Mouse (Mus musculus) granulocyte monocyte progenitor cell, adult 5-6 weeks (primary cell): ENCODE results near the gene Cisd3. TPM values are rescaled to one million over a fixed set of nuclear protein-coding genes. Genes with fewer than 3 reads are reported as not detected.
A peak's percentile ranks its signal among the peaks of the same experiment; 100 is the strongest.

Experiments
- ATAC-seq: replicated peaks from 2 replicates; pipeline ENCODE4 v1.8.0; 2016; ENCODE audit warnings: mild to moderate bottlenecking, moderate TSS enrichment, inconsistent platforms; ENCODE audit not compliant: poor library complexity, severe bottlenecking
- total RNA-seq, 2 experiments: library from RNA; stranded (forward) in 1 of 2; stranded (reverse) in 1 of 2; fragments of 200-712, 200-1000 nt in 1 of 2; fragments of >200 nt in 1 of 2; fragmentation: Nextera tagmentation in 1 of 2; gene quantifications; 2 replicates each; pipeline ENCODE4 v1.2.3; 2014 to 2017

The Cisd3 gene
- total RNA-seq, 2 experiments from 2014 or later: 0.82 to 48.1 TPM

DNA sequence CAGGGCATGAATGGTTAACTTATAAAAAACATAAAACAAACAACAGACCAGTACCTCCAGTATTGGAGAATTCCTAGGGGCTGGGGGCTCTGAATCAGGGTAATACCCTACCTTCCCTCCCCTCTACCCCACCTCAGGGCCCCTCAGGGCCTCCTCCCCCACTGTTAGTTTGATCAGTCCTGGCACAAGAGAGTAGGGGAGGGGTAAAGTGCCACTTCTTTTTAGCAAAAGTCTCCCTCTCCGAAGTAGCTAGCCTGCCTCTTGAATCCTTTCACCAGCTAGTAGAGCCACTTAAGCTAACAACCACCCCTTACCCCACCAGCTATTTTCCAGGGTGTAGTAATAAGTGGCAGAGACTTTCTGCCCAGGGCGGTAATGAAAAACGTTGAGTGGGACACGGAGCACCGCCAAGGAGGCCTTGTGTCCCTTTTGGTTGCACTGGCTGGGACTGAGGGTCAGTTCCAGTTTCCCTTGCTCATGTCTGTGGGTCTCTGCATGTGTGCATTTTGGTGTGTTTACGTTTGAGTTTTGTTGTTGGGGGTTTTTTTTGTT is 3.0 kb upstream of the Cisd3 start:
- no peak for ATAC-seq

DNA sequence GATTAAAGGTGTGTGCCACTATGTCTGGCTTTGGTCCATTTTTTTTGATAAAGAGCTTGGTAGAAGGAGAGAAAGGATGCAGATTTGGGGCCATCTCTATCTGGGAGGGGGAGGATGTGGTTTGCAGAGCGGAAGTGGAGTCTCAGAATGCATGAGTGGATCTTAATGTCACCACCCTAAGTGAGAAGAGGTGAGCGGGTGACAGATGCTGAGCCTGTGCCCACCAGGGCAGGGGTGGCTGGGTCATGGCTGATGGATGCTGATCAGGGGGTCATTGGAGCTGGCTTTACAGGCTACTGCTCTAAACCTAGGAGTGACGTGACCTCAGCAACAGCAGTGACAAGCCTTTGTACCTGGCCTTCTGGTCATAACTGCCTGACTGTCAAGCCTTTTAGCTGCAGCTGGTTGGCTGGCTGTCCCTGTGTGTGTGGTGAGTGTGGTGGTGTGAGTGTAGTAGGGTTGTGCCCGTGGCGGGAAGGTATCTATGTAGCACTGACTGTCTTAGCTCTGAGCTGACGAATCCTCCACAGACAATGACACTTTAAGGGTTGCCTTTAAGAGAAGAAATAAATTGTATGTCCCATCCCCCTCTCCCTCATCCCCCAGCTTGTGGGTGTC is 1.5 kb upstream of the Cisd3 start:
- ATAC-seq: peak; percentile 35; the same call in 1 of the 2 replicates

DNA sequence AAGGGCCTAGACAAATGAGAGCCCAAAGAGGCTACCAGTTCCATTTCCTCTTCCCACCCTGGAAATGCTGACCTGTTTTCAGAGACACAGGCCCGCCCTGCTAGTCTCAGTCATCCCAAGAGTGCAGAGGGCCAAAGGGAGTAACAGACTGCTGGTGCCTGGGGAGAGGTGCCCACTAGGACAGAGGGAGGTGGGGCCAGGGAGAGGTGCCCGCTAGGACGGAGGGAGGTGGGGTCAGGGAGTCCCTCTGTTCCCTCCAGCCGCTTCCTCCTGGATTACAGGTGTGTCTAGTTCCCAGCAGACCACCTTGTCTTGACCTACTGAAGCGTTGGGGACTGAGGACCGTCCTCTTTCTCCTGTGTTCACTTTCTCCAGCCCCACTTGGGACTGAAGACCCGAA is 860 bp upstream of the Cisd3 start:
- ATAC-seq: no peak

DNA sequence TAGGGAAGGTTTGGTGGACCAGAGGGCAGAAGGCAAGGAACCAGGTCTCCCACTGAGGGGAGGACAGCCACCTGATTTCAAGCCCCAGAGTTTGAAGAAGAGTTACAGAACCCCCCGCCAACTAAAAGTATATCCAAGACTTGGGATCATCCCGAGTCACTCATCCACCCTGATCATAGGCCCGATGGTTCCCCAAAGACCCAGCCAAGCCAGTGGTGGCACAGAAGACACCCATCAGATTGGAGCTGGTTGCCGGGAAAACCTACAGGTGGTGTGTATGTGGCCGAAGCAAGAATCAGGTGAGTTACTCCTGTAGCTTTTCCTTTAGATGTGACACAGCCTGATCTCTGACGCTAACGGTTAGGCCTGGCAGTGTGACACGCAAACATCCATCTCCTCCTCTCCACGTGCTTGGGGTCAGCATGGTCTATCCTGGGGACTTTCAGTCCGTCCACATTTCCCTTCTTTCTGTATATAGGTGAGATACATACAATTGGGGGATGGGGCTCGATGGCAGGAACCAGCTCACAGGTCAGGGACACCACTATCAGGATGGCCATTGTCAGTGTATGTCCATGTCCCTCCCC is 789 bp downstream of the Cisd3 start:
- no peak for ATAC-seq

DNA sequence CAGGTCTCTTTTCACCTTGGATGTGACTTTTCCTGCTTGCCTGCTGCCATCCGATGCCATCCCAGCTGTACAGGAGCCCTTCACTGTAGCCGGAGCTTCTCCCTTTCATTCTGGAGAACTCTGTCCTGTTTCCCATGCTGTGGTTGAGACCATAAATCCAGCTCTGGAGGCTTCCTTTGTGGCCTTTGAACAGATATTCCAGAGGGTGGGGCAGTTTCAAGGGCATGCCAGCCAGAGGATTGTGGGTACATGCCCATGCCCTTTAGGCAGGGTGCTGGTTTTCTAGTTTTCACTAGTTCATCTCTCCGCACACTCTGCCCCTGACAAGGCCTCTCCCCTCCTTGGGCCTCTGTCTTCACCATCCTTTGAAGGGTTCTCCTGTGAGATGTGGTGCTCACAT is 1.4 kb downstream of the Cisd3 start:
- ATAC-seq: no peak

DNA sequence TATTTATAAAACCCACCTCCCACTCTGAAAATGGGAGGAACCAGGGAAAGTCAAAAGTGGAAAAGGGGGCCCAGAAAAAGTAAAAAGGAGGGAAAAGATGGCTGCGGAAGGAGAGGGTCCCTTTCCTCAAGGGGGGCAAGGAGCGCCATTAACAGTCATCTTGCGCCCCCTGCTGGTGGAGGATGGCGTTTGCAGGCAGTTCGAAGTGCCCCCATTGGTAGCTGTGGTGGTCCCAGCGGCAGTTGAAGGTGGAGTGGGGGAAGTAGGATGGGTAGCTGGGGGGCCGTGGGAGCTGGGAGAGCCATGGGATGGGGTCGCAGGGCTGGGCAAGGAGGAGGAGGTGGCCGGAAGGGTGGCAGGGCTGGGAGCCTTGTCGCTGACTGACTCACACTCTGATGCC is 4.2 kb downstream of the Cisd3 start:
- 0 out of 2 replicates have a peak, but pooled peaks have one; percentile 33 for ATAC-seq

DNA sequence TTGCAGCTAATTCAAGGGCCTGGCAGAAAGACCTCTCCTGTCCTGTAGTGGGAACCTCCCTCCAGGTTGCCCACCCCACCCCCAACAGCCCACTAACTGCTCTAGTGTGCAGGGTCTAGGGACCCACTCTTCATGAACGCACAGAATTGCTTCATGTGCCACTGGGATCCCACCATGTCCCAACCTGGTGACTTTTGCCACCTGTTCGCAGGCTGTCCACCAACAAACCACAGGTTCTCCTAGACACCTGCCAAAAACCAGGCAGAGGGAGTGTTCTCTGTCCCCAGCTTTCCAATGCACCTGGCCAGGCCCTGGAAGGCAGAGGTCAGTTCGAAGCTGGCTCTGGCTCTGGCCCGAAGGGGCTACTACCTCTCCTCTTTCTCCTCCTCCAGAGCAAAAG is 8.8 kb downstream of the Cisd3 start:
- ATAC-seq: no peak

DNA sequence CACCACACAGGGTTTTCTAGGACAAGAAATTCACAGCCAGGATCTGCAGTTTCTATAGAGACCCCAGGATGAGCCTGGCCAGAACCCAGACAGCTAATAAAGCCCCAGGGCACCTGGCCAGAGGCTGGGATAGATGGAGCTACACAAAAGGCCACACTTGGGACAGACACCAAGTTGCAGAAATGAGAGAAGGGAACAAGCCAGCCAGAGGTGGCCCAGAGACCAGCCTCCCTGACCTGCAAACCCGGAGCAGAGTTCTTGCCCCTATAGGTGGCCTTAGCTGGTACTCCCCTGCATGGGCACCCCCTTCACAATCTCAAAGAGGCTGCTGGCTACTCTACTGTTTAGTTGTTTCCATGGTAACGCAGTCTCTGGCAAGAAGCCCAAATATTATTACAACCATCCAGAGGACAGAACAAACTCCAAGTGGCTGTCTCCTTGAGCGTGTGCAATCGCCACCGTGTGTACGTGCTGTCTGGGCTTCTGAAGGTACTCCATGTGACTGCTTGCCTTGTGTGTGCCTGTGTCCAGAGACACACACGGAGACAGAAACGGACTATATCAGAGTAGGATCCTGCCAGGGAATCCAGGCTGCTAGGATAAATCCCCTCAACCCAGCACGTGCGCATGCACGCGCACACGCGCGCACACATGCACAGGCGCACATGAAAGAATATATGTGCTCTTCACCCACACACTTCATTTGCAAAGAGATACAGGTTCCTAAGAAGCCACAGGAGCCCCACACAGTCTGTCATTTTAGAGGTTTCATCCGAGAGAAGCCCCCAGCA is 9.5 kb downstream of the Cisd3 start:
- ATAC-seq: no peak

DNA sequence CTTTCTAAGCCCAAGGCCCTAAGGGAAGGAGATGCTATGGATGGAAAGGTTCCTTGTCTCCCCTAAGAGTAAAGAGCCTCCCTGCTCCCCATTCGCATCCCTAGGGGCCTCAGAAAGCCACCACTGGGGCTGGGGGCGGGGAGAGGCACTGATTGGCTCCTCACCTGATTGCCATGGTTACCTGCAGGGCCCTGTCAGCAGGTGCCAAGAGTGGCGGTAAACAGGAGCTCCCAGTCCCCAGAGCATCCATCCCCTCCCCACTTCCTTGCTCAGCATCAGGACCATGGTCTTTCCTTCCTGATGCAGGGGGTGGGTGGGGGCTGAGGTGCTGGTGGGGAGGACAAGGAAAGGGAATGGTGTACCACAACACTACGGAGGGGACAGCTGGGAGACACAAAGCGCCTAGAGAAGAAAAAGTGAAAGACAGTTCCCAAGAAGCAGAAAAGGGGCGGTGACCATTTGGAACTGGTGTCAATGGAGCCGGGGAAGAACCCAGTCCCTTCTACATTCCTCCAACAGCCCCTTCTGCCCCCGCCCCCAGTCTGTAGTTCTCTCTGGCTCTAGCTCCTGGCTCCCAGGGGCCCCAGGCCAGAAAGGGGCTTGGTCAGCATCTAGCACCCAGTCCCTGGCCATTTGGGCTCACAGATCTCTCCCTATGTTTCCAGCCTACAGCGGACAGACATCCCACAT is 10.2 kb downstream of the Cisd3 start:
- no peak for ATAC-seq

DNA sequence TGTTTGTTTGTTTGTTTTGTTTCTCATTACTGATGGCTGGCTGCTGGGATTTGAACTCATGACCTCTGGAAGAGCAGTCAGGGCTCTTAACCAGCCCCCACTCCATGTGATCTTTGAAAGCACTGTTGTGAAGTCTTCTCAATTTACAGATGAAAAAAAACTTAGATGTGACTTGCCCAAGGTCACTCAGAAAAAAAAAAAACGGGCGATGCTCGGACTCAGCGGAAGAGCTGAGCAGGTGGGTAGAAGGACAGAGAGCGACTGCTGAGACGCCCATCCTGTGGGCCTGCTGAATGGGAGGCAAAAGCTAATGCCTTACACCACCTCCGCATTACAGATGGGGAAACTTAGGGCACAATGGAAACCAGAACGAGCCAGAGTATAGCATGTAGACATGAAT is 11.0 kb downstream of the Cisd3 start:
- ATAC-seq: no peak

DNA sequence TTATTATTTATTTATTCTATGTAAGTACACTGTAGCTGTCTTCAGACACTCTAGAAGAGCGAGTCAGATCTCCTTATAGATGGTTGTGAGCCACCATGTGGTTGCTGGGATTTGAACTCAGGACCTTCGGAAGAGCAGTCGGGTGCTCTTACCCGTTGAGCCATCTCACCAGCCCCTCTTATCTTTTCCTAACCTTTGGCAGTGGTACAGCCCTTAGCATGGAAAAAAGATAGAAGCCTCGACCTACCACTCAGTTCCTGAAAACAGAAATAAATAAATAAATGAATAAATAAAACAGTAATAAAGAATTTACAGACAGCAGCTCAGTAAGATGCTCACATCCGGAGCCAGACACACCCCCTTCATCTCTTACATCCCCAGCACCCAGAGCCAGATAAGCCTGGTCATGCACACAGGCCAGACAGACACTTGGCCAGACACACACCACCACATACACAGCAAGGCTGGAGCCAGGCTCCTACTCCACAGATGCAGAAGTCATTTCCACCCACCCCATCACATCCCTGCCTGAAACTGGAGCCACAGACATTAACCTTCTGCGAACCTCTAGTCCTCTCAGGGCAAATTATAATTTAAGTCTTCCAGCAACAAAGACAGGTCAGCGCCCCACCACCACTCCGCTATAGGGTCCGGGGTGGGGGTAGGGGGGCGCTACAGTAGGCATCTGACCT is 11.7 kb downstream of the Cisd3 start:
- ATAC-seq: no peak

DNA sequence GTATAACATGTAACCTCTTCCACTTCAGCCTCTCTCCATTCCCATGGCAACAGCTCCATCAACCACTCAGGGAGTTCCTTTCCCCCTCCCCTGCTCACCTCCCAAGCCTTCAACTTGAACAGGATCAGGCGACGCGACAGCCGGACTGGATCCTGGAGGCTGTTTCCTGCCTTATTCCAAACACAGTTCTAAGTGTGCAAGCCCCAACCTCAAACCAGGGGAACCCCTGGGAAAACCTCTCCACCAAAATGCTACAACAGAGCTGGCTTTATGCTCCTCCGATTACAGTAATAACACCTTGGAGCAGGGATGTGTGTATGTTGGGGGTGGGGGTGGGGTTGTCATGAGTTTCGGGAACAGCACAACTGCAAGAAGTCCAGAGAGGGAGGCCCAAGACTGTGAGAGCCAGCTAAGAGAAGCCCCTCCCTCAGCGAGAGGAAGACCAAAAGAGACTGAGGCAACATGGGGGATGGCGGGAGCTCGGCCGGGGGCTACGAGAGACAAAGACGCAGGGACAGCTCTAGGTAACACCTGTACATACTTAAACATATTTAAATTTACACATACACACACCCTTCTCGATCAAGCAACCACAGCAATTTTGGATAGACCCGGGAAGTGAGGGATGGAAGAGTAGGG is 12.4 kb downstream of the Cisd3 start:
- no peak for ATAC-seq

DNA sequence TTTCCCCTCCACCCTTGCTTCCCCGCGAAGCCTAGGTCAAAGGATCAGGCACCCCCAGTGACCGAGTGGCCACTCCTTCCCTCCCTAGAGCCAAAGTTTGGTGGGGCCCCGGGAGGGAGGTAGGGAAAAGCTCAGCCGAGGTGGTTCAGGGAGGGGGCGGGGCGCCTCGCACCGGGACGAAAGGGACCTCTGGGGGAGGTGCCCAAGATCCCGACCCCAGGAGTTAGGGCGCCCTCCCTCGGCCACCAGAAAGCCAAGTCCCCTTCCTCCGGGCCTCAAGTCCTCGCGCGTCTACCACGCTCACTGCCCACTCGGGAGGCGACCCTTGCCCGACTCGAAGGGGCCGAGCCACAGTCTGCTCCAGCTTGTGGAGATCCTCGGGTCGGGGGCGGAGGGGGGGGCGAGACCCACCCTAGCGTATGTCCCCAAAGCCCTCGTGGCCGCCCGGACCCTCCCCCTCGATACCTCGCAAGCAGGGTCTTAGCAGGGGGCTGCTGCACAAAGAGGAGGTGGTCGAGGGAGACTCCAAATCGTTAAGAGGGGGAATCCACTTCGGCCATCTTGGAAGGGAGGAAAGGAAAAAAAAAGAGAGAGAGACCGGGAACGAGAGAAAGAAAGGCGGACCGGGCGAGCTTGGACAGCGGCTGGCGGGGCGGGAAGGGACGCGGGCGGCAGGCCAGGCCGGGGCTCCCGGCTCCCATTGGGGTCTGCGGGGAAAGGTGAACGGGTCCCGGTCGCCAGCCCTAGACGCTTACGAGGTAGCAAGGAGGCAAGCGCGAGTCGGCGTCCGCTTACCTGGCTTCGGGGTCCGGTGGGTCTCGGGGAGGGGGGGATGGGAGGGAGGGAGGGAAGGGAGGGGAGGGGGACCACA is 13.3 kb downstream of the Cisd3 start:
- ATAC-seq: no peak

DNA sequence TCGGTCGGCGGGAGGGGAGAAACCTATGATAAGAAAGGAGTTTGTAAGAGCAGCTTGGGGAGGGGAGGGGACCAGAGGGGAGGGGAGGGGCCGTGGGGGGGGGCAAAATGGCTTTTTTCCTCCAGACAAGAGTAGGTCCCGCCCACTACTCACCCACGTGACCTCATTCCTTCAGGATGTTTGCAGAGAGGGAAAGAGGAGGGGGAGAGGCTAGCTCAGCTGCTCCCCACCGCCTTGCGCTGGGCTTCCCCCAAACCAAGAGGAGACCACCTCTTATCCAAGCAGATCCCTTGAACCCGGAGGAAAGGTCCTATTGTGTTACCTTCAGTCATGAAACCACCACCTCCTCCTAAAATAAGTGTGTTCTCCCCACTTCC is 14.0 kb downstream of the Cisd3 start:
- ATAC-seq: no peak

DNA sequence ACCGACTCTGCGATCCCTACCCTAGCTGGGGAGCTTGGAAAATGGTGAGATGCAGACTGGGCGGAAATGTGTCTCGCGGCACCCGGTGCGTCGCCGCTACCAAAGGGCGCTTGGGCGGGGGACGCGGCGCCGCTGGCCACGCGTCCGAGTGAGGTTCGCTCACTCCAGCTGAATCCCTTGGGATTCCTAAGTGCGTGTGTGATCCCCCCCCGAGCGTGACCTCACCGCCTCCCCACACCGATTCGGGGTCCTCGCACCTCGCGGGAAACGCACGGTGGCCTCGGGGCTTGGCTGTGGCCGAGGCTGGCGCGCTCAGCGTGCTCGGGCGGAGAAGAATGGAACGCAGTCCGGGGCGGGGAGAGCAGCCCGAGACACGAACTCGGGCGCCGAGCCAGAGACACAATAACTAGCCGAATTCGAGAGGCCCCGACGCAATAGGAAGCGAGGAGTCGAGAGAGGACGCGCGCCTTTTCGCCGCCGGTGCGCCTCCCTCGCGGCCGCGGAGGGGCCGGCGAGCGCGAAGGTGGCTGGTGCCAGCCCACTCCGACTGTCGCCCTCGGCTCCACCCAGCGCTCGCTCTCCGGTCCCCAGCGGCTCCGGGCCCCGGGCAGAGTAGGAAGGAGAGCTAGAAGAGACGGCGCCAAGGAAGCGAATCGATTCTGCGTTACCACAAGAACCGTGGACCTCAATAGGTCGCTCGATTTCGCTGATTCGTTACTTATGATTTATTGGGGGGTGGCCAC is 14.5 kb downstream of the Cisd3 start, which contains the start of gene Pcgf2:
TSS of gene Pcgf2 (minus strand) at position 495 of the 743 bp plus-strand sequence.
- ATAC-seq: peak; percentile 5; the same call in 1 of the 2 replicates

DNA sequence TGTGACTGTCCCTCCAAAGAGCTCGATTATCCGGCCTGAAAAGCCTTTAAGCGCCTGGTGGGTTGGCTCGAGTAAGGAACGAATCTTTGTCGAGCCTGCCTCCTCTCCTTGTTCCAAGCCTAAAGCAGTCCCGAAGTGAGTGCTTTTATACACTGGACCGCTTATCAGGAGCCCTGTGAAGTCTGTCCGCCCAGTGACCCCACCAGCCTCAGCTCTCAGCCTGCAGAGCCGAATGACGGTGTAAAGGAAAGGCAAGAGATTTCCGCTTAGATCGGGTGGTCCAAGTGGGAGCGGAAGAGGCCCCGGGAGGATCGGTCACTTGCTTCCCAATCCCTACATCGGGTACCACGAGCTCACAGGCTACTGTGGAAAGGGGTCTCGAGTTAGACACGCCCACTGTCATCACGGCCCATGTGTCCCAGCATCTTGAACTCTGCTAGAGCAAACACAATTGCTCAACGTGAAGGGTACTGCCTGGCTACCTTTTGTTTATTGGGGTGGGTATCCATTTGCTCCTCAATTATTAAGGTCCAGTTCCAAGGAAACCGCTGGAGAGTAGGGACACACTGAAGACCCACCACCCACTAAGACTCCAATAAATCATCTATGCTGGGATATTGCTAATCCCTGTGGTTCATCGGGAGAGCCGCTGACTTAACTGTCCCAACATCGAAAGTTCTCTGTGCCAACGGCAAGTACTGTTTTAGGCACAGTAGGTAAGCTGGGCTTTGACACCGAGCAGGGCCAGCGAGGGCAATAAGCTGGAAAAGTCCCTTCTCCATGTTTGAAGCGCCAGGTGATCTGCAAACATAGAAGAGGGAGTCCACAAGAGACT is 15.3 kb downstream of the Cisd3 start:
- ATAC-seq: no peak
